Mouse (Mus musculus): Measurements from ENCODE around the gene Strn3.
A peak's percentile ranks its signal among the peaks of the same experiment; 100 is the strongest.
"Not testable (repeated sequence)": the region's sequence is repeated elsewhere in the genome, so short reads cannot be mapped to it uniquely, and the experiment has no call there.

Gene Strn3

GRCm38 (mm10) chr12:51612361-51612760, 79.3 kb downstream of the Strn3 start:
- DNase-seq (ENCODE audit: low spot score in 2 of 2) = no peak

- DNase-seq (ENCODE audit: low spot score in 2 of 2) = no peak
Measured at GRCm38 (mm10) chr12:51606138-51606537, 85.6 kb downstream of the Strn3 start.

GRCm38 (mm10) chr12:51603306-51603705, 88.4 kb downstream of the Strn3 start:
- DNase-seq (ENCODE audit: low spot score in 2 of 2) = no peak

GRCm38 (mm10) chr12:51594030-51594470, 97.6 kb downstream of the Strn3 start:
- no peak for DNase-seq (ENCODE audit: low spot score in 2 of 2)

- DNase-seq (ENCODE audit: low spot score in 2 of 2) = peak in 1 of 2 experiments; percentile 24
Measured at GRCm38 (mm10) chr12:51593229-51594029, 98.3 kb downstream of the Strn3 start, which contains the start of gene Coch. Gene Coch (plus strand): TSS chr12:51593341.

- no peak for DNase-seq (ENCODE audit: low spot score in 2 of 2)
Measured at GRCm38 (mm10) chr12:51592888-51593228, 98.8 kb downstream of the Strn3 start.

GRCm38 (mm10) chr12:51591921-51592320, 99.8 kb downstream of the Strn3 start:
- no peak for DNase-seq (ENCODE audit: low spot score in 2 of 2)

GRCm38 (mm10) chr12:51589263-51589662, 102.4 kb downstream of the Strn3 start:
- DNase-seq (ENCODE audit: low spot score in 2 of 2) = no peak

GRCm38 (mm10) chr12:51577816-51578215, 113.9 kb downstream of the Strn3 start:
- not testable (repeated sequence) for DNase-seq (ENCODE audit: low spot score in 2 of 2)

GRCm38 (mm10) chr12:51572651-51573050, 119.0 kb downstream of the Strn3 start:
- no peak for DNase-seq (ENCODE audit: low spot score in 2 of 2)

- DNase-seq (ENCODE audit: low spot score in 2 of 2) = no peak
Measured at GRCm38 (mm10) chr12:51569944-51570343, 121.8 kb downstream of the Strn3 start.

- DNase-seq (ENCODE audit: low spot score in 2 of 2) = no peak
Measured at GRCm38 (mm10) chr12:51569472-51569871, 122.2 kb downstream of the Strn3 start.

- no peak for DNase-seq (ENCODE audit: low spot score in 2 of 2)
Measured at GRCm38 (mm10) chr12:51567225-51567624, 124.5 kb downstream of the Strn3 start.

GRCm38 (mm10) chr12:51561416-51561815, 130.3 kb downstream of the Strn3 start:
- DNase-seq (ENCODE audit: low spot score in 2 of 2) = no peak

All from spleen, postnatal 10 days (tissue).